19 mouse cellular contexts compared by ENCODE assay signal in genomic region chr6:106237046-106237948, GRCm38 (mm10).
DNase-seq lines count a peak whose midpoint lies in the region; ATAC-seq and TF ChIP-seq lines count a peak whose summit lies in the region.
"Had no signal": no experiment of that assay in that cellular context is flagged by ENCODE, and none has a peak within 500 bp of the region (broad histone marks: within the 10 kb centered on the region; RNA-seq: fewer than 3 reads in every experiment).

No protein-coding gene starts in this region.

- peaks cover 5% of the 10 kb centered on the region; the same call in 1 of the 2 replicates for H3K4me1 ChIP-seq in kidney, adult 2 months (ENCODE audit: control insufficient read depth, insufficient read depth, low read length)
- 0 out of 2 replicates have a peak, but pooled peaks cover 3% of the 10 kb centered on the region for H3K4me1 ChIP-seq in midbrain, postnatal 0 days (ENCODE audit: insufficient read depth, low read length)
- H3K4me1 ChIP-seq in heart, embryonic 12.5 days (replicated peaks), result no peaks in the 10 kb centered on the region
- H3K4me1 ChIP-seq in heart, embryonic 10.5 days, result no peaks in the 10 kb centered on the region
- H3K4me1 ChIP-seq: embryonic facial prominence, embryonic 12.5 days; limb, embryonic 10.5 days; megakaryocyte, embryonic 14.5 days had no signal

- H3K9ac ChIP-seq in midbrain, postnatal 0 days (replicated peaks; ENCODE audit: low read length, poor library complexity, severe bottlenecking), result no peak overlapping the region
- no peak overlapping the region for H3K9ac ChIP-seq in heart, embryonic 12.5 days
- H3K9ac ChIP-seq: embryonic facial prominence, embryonic 12.5 days; liver, embryonic 14.5 days had no signal

- H3K27ac ChIP-seq in kidney, adult 2 months (ENCODE audit: insufficient read depth, low read depth, low read length), result no peak overlapping the region
- no peak overlapping the region for H3K27ac ChIP-seq in midbrain, postnatal 0 days (ENCODE audit: low read depth, low read length)
- no peak overlapping the region for H3K27ac ChIP-seq in heart, embryonic 12.5 days (ENCODE audit: poor library complexity, severe bottlenecking)
- H3K27ac ChIP-seq in heart, embryonic 10.5 days, result no peak overlapping the region
- H3K27ac ChIP-seq: embryonic facial prominence, embryonic 12.5 days; limb, embryonic 10.5 days; liver, embryonic 14.5 days had no signal

- no peak overlapping the region for H3K4me2 ChIP-seq in midbrain, postnatal 0 days (ENCODE audit: low read depth, low read length, poor library complexity, severe bottlenecking)
- H3K4me2 ChIP-seq in heart, embryonic 12.5 days, result no peak overlapping the region
- H3K4me2 ChIP-seq: embryonic facial prominence, embryonic 12.5 days had no signal

- TF ChIP-seq CTCF in kidney, adult 2 months (conservative IDR thresholded peaks at IDR 0.05; ENCODE audit: insufficient read depth, insufficient read length, low read depth, low read length), result no peak
- TF ChIP-seq CTCF in brain, embryonic 14.5 days (IDR thresholded peaks at IDR 0.05; ENCODE audit: borderline replicate concordance, extremely low read depth, insufficient read depth, insufficient read length), result no peak
- TF ChIP-seq CTCF in midbrain, postnatal 0 days (IDR thresholded peaks at IDR 0.05), result no peak

- no peak for ATAC-seq in midbrain, postnatal 0 days (ENCODE audit: low FRiP score)
- no peak for ATAC-seq in heart, embryonic 12.5 days (ENCODE audit: insufficient number of reproducible peaks, low FRiP score)
- ATAC-seq: lung, postnatal 0 days had no signal

- peak; percentile 3 to 8 for DNase-seq in cerebellum, postnatal 10 days
- no peak for DNase-seq in cerebellum, adult 18-20 months
- DNase-seq in kidney, adult 2 months, result peak; percentile 24
- DNase-seq in kidney, postnatal 4 days, result no peak
- DNase-seq in brain, embryonic 14.5 days (ENCODE audit: low read depth), result peak; percentile 44
- DNase-seq in midbrain, postnatal 0 days (ENCODE audit: low spot score), result peak; percentile 15
- no peak for DNase-seq in heart, embryonic 10.5 days (ENCODE audit: low spot score)
- DNase-seq: adrenal gland, postnatal 10 days; cerebellum, adult 9-11 months; layer of hippocampus, postnatal 36 days; right cerebral cortex, adult 18-20 months; spleen, adult 18-20 months had no signal

- no peak overlapping the region for H3K4me3 ChIP-seq in kidney, adult 2 months (ENCODE audit: insufficient read depth, low read depth, low read length)
- H3K4me3 ChIP-seq in midbrain, postnatal 0 days (ENCODE audit: low read depth, low read length), result no peak overlapping the region
- H3K4me3 ChIP-seq in heart, embryonic 12.5 days, result no peak overlapping the region
- H3K4me3 ChIP-seq in heart, embryonic 10.5 days, result no peak overlapping the region
- H3K4me3 ChIP-seq: embryonic facial prominence, embryonic 12.5 days; limb, embryonic 10.5 days; megakaryocyte, embryonic 14.5 days had no signal

- no peaks in the 10 kb centered on the region for H3K27me3 ChIP-seq in kidney, adult 2 months (replicated peaks; ENCODE audit: control insufficient read depth, insufficient read depth, low read length)
- H3K27me3 ChIP-seq in midbrain, postnatal 0 days (ENCODE audit: insufficient read depth, low read length), result no peaks in the 10 kb centered on the region
- no peaks in the 10 kb centered on the region for H3K27me3 ChIP-seq in heart, embryonic 12.5 days (replicated peaks)
- no peaks in the 10 kb centered on the region for H3K27me3 ChIP-seq in heart, embryonic 10.5 days (ENCODE audit: insufficient read depth, poor library complexity, severe bottlenecking)
- H3K27me3 ChIP-seq: CH12.LX; embryonic facial prominence, embryonic 12.5 days; megakaryocyte, embryonic 14.5 days had no signal

- TF ChIP-seq POLR2A in kidney, adult 2 months (IDR thresholded peaks at IDR 0.05; ENCODE audit: low read depth, low read length), result no peak
- no peak for TF ChIP-seq POLR2A in brain, embryonic 14.5 days (IDR thresholded peaks at IDR 0.05; ENCODE audit: borderline replicate concordance, extremely low read depth, insufficient read depth, insufficient read length, poor library complexity, severe bottlenecking)

- no peaks in the 10 kb centered on the region for H3K36me3 ChIP-seq in kidney, adult 2 months (ENCODE audit: control insufficient read depth, insufficient read depth, low read length)
- no peaks in the 10 kb centered on the region for H3K36me3 ChIP-seq in midbrain, postnatal 0 days (ENCODE audit: insufficient read depth, low read length)
- H3K36me3 ChIP-seq in heart, embryonic 12.5 days, result no peaks in the 10 kb centered on the region
- no peaks in the 10 kb centered on the region for H3K36me3 ChIP-seq in heart, embryonic 10.5 days
- H3K36me3 ChIP-seq: embryonic facial prominence, embryonic 12.5 days; limb, embryonic 10.5 days had no signal

- no peaks in the 10 kb centered on the region for H3K9me3 ChIP-seq in midbrain, postnatal 0 days (ENCODE audit: low read length)
- H3K9me3 ChIP-seq in heart, embryonic 12.5 days (replicated peaks), result no peaks in the 10 kb centered on the region
- no peaks in the 10 kb centered on the region for H3K9me3 ChIP-seq in heart, embryonic 10.5 days
- H3K9me3 ChIP-seq: embryonic facial prominence, embryonic 12.5 days; limb, embryonic 10.5 days; megakaryocyte, embryonic 14.5 days had no signal

- WGBS in kidney, adult 2 months, result 20% methylated on average over 12 of the region's 12 CpGs
- 58% methylated on average over 12 of the region's 12 CpGs for WGBS in midbrain, postnatal 0 days
- WGBS in heart, embryonic 12.5 days, result 75% methylated on average over 12 of the region's 12 CpGs
- 78% methylated on average over 12 of the region's 12 CpGs for WGBS in heart, embryonic 10.5 days

Comparison
In these comparisons a context has a peak if more than half of its experiments do, and no peak if none do; other contexts are left out.
1. DNase-seq: peak in cerebellum, postnatal 10 days (2 of 2), kidney, adult 2 months (single experiment), brain, embryonic 14.5 days (single experiment) and midbrain, postnatal 0 days (single experiment); none in cerebellum, adult 18-20 months (0 of 2), kidney, postnatal 4 days (0 of 2) and heart, embryonic 10.5 days (single experiment).